Mouse (Mus musculus) myocyte (in vitro differentiated cells): Measurements from ENCODE around the gene Pak1ip1. TPM values are rescaled to one million over a fixed set of nuclear protein-coding genes. Genes with fewer than 3 reads are reported as not detected.
"Not testable (repeated sequence)": the region's sequence is repeated elsewhere in the genome, so short reads cannot be mapped to it uniquely, and the experiment has no call there.

Experiments
- H3K27me3 ChIP-seq: one replicate; pipeline ENCODE4 v1.6.1; 2011; ENCODE audit not compliant: control insufficient read depth, insufficient read depth, insufficient read length
- H3K36me3 ChIP-seq: one replicate; pipeline ENCODE4 v1.6.1; 2011; ENCODE audit not compliant: control insufficient read depth, insufficient read depth
- H3K4me2 ChIP-seq: one replicate; pipeline ENCODE4 v1.6.1; 2011; ENCODE audit warnings: low read depth, control low read depth
- H3K4me3 ChIP-seq: one replicate; pipeline ENCODE4 v1.5.1; 2011; ENCODE audit warnings: mild to moderate bottlenecking, control low read depth, moderate library complexity
- H3K79me2 ChIP-seq: one replicate; pipeline ENCODE4 v1.6.1; 2011; ENCODE audit not compliant: control insufficient read depth, insufficient read depth
- H3ac ChIP-seq: one replicate; pipeline ENCODE4 v1.6.1; 2011; ENCODE audit not compliant: control insufficient read depth, insufficient read length
- CEBPB ChIP-seq: IDR thresholded peaks from 2 replicates; pipeline ENCODE4 v1.6.1; 2011; ENCODE audit warnings: mild to moderate bottlenecking, moderate library complexity; ENCODE audit not compliant: poor library complexity, insufficient read depth, severe bottlenecking
- E2F4 ChIP-seq: IDR thresholded peaks from one replicate; pipeline ENCODE4 v1.6.1; 2011; ENCODE audit warnings: mild to moderate bottlenecking, control low read depth, moderate library complexity; ENCODE audit not compliant: insufficient read depth
- MAX ChIP-seq: IDR thresholded peaks from one replicate; pipeline ENCODE4 v1.6.1; 2011; ENCODE audit warnings: low read depth, mild to moderate bottlenecking, control low read depth
- MYOD1 ChIP-seq, 3 experiments: IDR thresholded peaks; one replicate each; pipeline ENCODE4 v1.6.1; 2011; ENCODE audit warnings: control low read depth in 2 of 3, low read depth in 2 of 3, mild to moderate bottlenecking in 2 of 3, moderate library complexity in 1 of 3; ENCODE audit not compliant: insufficient read length in 2 of 3, control insufficient read depth in 1 of 3
- MYOG ChIP-seq, 3 experiments: IDR thresholded peaks; one replicate each; pipeline ENCODE4 v1.6.1; 2011; ENCODE audit warnings: control low read depth in 2 of 3, low read depth in 2 of 3, mild to moderate bottlenecking in 2 of 3; ENCODE audit not compliant: insufficient read length in 2 of 3, control insufficient read depth in 1 of 3, insufficient read depth in 1 of 3
- POLR2A ChIP-seq: IDR thresholded peaks from one replicate; pipeline ENCODE4 v1.6.1; 2011; ENCODE audit warnings: low read depth, mild to moderate bottlenecking, control low read depth, moderate library complexity; ENCODE audit not compliant: insufficient read length
- POLR2AphosphoS2 ChIP-seq: IDR thresholded peaks from one replicate; pipeline ENCODE4 v1.6.1; 2011; ENCODE audit warnings: low read depth, control low read depth; ENCODE audit not compliant: insufficient read length
- REST ChIP-seq: IDR thresholded peaks from one replicate; pipeline ENCODE4 v1.6.1; 2011; ENCODE audit warnings: mild to moderate bottlenecking, control low read depth, moderate library complexity; ENCODE audit not compliant: insufficient read depth, insufficient read length
- SRF ChIP-seq: IDR thresholded peaks from one replicate; pipeline ENCODE4 v1.6.1; 2011; ENCODE audit warnings: low read depth; ENCODE audit not compliant: control insufficient read depth, insufficient read length
- TCF12 ChIP-seq: IDR thresholded peaks from one replicate; pipeline ENCODE4 v1.6.1; 2011; ENCODE audit warnings: mild to moderate bottlenecking, control low read depth; ENCODE audit not compliant: poor library complexity, insufficient read depth, severe bottlenecking
- TCF3 ChIP-seq: IDR thresholded peaks from one replicate; pipeline ENCODE4 v1.6.1; 2011; ENCODE audit warnings: low read depth, control low read depth; ENCODE audit not compliant: insufficient read length
- USF1 ChIP-seq: IDR thresholded peaks from one replicate; pipeline ENCODE4 v1.6.1; 2011; ENCODE audit warnings: low read depth, mild to moderate bottlenecking, control low read depth, moderate library complexity
- polyA plus RNA-seq: library from polyadenylated mRNA; unstranded; fragments of >200 nt; fragmentation: generic; extraction: Trizol; gene quantifications from one replicate; pipeline ENCODE4 v1.2.1, GENCODE M21; 2012; ENCODE audit warnings: missing spikeins

Pak1ip1 gene
- polyA plus RNA-seq, 1 experiment: 66.3 TPM

- H3K36me3 ChIP-seq: no peaks in the 10 kb centered on the region
- no peak overlapping the region for H3K4me2 ChIP-seq
- no peak for TF ChIP-seq POLR2AphosphoS2
- TF ChIP-seq REST: no peak
- TF ChIP-seq E2F4: no peak
- TF ChIP-seq MAX: no peak
- TF ChIP-seq MYOG (IDR thresholded peaks at IDR 0.05; ENCODE audit: control insufficient read depth in 1 of 3, insufficient read depth in 1 of 3, insufficient read length in 2 of 3, low read depth in 2 of 3): no peak
- TF ChIP-seq CEBPB: no peak
- TF ChIP-seq MYOD1 (IDR thresholded peaks at IDR 0.05; ENCODE audit: control insufficient read depth in 1 of 3, insufficient read length in 2 of 3, low read depth in 2 of 3): no peak
- TF ChIP-seq SRF: no peak
- TF ChIP-seq TCF3: no peak
- H3K27me3 ChIP-seq: no peaks in the 10 kb centered on the region
- H3K79me2 ChIP-seq: no peaks in the 10 kb centered on the region
- no peak overlapping the region for H3K4me3 ChIP-seq
- H3ac ChIP-seq: no peak overlapping the region
These were observed 14.7 kb upstream of the Pak1ip1 start for GRCm38 (mm10) chr13:40986081-40986480.

DNA sequence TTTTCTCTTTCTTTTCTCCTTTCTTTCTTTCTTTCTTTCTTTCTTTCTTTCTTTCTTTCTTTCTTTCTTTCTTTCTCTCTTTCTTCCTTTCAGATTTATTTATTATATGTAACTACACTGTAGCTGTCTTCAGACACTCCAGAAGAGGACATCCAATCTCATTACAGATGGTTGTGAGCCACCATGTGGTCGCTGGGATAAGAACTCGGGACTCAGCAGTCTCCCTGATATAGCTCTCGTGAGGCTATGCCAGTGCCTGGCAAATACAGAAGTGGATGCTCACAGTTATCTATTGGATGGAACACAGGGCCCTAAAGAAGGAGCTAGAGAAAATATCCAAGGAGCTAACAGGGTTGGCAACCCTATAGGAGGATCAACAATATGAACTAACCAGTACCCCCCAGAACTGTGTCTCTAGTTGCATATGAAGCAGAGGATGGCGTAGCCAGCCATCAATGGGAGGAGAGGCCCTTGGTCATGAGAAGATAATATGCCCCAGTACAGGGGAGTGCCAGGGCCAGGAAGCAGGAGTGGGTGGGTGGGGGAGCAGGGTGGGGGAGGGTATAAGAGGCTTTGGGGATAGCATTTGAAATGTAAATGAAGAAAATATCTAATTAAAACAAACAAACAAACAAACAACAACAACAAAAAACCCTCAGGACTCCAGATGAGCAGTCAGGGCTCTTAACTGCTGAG, 13.1 kb upstream of the Pak1ip1 start:
- H3ac ChIP-seq, H3K4me2 ChIP-seq, H3K4me3 ChIP-seq, H3K36me3 ChIP-seq, H3K27me3 ChIP-seq, H3K79me2 ChIP-seq: not testable (repeated sequence)

- TF ChIP-seq TCF3 (no peak), MYOG (IDR thresholded peaks at IDR 0.05; ENCODE audit: control insufficient read depth in 1 of 3, insufficient read depth in 1 of 3, insufficient read length in 2 of 3, low read depth in 2 of 3) (no peak)
- H3ac ChIP-seq: no peak overlapping the region
- no peak overlapping the region for H3K4me3 ChIP-seq
- no peaks in the 10 kb centered on the region for H3K79me2 ChIP-seq
- no peaks in the 10 kb centered on the region for H3K27me3 ChIP-seq
- no peak overlapping the region for H3K4me2 ChIP-seq
- H3K36me3 ChIP-seq: no peaks in the 10 kb centered on the region
These were observed 12.4 kb upstream of the Pak1ip1 start for GRCm38 (mm10) chr13:40988418-40988817.

- H3ac ChIP-seq: no peak overlapping the region
- H3K79me2 ChIP-seq: no peaks in the 10 kb centered on the region
- H3K36me3 ChIP-seq: no peaks in the 10 kb centered on the region
- H3K4me3 ChIP-seq: no peak overlapping the region
- TF ChIP-seq MYOD1 (IDR thresholded peaks at IDR 0.05; ENCODE audit: control insufficient read depth in 1 of 3, insufficient read length in 2 of 3, low read depth in 2 of 3) (peak in 1 of 3 experiments; percentile 46), USF1 (no peak), MYOG (IDR thresholded peaks at IDR 0.05; ENCODE audit: control insufficient read depth in 1 of 3, insufficient read depth in 1 of 3, insufficient read length in 2 of 3, low read depth in 2 of 3) (peak in 2 of 3 experiments; percentile 17 to 49)
- no peaks in the 10 kb centered on the region for H3K27me3 ChIP-seq
- peak overlapping the region; percentile 64 for H3K4me2 ChIP-seq
These were observed 6.1 kb upstream of the Pak1ip1 start for GRCm38 (mm10) chr13:40994487-40995263.

DNA sequence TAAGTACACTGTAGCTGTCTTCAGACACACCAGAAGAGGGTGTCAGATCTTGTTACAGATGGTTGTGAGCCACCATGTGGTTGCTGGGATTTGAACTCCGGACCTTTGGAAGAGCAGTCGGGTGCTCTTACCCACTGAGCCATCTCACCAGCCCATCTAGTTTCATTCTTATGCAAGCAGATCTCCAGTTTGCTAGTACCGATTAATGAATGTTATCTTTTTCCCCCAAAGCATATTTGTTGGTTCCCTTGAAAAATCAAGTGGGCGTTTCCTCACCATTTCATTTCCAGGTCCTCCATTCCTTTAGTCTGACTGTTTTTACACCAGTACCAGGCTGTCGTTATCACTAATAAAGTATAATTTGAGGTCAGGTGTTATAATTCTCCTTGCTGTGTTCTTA, 2.3 kb upstream of the Pak1ip1 start:
- H3K79me2 ChIP-seq: peaks cover 24% of the 10 kb centered on the region

GRCm38 (mm10) chr13:41000140-41000925, 490 bp upstream of the Pak1ip1 start:
- peaks cover 39% of the 10 kb centered on the region for H3K79me2 ChIP-seq

More for the DNA sequence above, 2.3 kb upstream of the Pak1ip1 start:
- H3K27me3 ChIP-seq, H3K4me3 ChIP-seq, H3ac ChIP-seq, H3K36me3 ChIP-seq, H3K4me2 ChIP-seq: not testable (repeated sequence)

More at GRCm38 (mm10) chr13:41000140-41000925, 490 bp upstream of the Pak1ip1 start:
- peak overlapping the region; percentile 92 for H3ac ChIP-seq
- peak overlapping the region; percentile 74 for H3K4me2 ChIP-seq
- H3K36me3 ChIP-seq: peaks cover 9% of the 10 kb centered on the region
- peak overlapping the region; percentile 99 for H3K4me3 ChIP-seq
- H3K27me3 ChIP-seq: no peaks in the 10 kb centered on the region
- TF ChIP-seq MYOD1 (IDR thresholded peaks at IDR 0.05; ENCODE audit: control insufficient read depth in 1 of 3, insufficient read length in 2 of 3, low read depth in 2 of 3) (no peak), TCF3 (no peak), POLR2A (peak; percentile 44), TCF12 (no peak), E2F4 (no peak)
